Mouse (Mus musculus) hindbrain, embryonic 15.5 days (tissue): ENCODE data around the gene Irs1. TPM values are rescaled to one million over a fixed set of nuclear protein-coding genes. Genes with fewer than 3 reads are reported as not detected.

Source experiments
- ATAC-seq: fragments of 200-750 bp; cut with Nextera tagmentation; 2 replicates; pipeline ENCODE4 v1.8.0; 2017; ENCODE audit warnings: low read depth, moderate number of reproducible peaks, moderate TSS enrichment; ENCODE audit not compliant: low FRiP score
- H3K27ac ChIP-seq: fragments of 300-500 bp; sonication (generic); replicated peaks from 2 replicates; pipeline ENCODE4 v1.5.1; 2015; ENCODE audit warnings: mild to moderate bottlenecking, inconsistent platforms
- H3K27me3 ChIP-seq: fragments of 300-500 bp; sonication (generic); 2 replicates; pipeline ENCODE4 v1.6.1; 2015; ENCODE audit warnings: control low read depth, inconsistent platforms
- H3K36me3 ChIP-seq: fragments of 300-500 bp; sonication (generic); 2 replicates; pipeline ENCODE4 v1.6.1; 2015; ENCODE audit warnings: control low read depth, inconsistent platforms
- H3K4me1 ChIP-seq: fragments of 300-500 bp; sonication (generic); replicated peaks from 2 replicates; pipeline ENCODE4 v1.6.1; 2015; ENCODE audit warnings: control low read depth, inconsistent platforms
- H3K4me2 ChIP-seq: fragments of 300-500 bp; sonication (generic); 2 replicates; pipeline ENCODE4 v1.6.1; 2015; ENCODE audit warnings: moderate library complexity, mild to moderate bottlenecking, inconsistent platforms
- H3K4me3 ChIP-seq: fragments of 300-500 bp; sonication (generic); 2 replicates; pipeline ENCODE4 v1.5.1; 2015; ENCODE audit warnings: mild to moderate bottlenecking, inconsistent platforms
- H3K9ac ChIP-seq: fragments of 300-500 bp; sonication (generic); 2 replicates; pipeline ENCODE4 v1.6.1; 2015; ENCODE audit warnings: inconsistent platforms
- H3K9me3 ChIP-seq: fragments of 300-500 bp; sonication (generic); 2 replicates; pipeline ENCODE4 v1.6.1; 2016; ENCODE audit warnings: control low read depth, inconsistent platforms
- WGBS: fragments of 180-500 bp; shearing (Covaris S2); methylation state at CpG from one replicate; pipeline ENCODE4 v1.1.7; 2015; 5-methylcytosine and 5-hydroxymethylcytosine counted together
- polyA plus RNA-seq: library from polyadenylated mRNA; unstranded; fragments of >200 nt; fragmentation: Nextera tagmentation; extraction: Ambion mirVana; gene quantifications from 2 replicates; pipeline ENCODE4 v1.2.1, GENCODE M21; 2015

Irs1 gene
- polyA plus RNA-seq, 1 experiment from 2014 or later: 9.0 TPM

DNA sequence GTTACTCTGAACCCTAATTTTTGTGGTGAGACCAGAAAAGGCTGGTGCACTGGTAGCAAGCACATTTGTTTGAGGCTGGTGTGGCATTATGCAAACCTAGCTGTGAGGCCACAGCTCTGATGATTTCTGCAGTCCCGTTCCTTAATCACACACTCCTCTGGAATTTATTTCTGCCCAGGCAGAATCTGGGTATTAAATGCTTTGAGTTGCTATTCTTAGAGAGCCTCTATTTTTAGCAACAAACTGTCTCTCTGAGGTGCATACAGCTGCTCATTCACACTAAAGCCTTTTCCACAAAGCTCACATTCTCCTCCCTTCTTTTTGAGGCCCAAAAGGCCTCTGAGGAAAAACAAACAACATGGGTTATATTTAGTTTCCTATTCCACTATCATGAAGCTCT, 91.3 kb downstream of the Irs1 start:
- H3K4me2 ChIP-seq: no peak overlapping the region
- WGBS: 38% methylated on average over 1 of the region's 1 CpGs
- ATAC-seq: no peak
- no peaks in the 10 kb centered on the region for H3K27me3 ChIP-seq
- H3K4me3 ChIP-seq: no peak overlapping the region
- no peaks in the 10 kb centered on the region for H3K9me3 ChIP-seq
- H3K9ac ChIP-seq: no peak overlapping the region
- H3K27ac ChIP-seq: no peak overlapping the region
- H3K36me3 ChIP-seq: no peaks in the 10 kb centered on the region
- 0 out of 2 replicates have a peak, but pooled peaks cover 6% of the 10 kb centered on the region for H3K4me1 ChIP-seq

DNA sequence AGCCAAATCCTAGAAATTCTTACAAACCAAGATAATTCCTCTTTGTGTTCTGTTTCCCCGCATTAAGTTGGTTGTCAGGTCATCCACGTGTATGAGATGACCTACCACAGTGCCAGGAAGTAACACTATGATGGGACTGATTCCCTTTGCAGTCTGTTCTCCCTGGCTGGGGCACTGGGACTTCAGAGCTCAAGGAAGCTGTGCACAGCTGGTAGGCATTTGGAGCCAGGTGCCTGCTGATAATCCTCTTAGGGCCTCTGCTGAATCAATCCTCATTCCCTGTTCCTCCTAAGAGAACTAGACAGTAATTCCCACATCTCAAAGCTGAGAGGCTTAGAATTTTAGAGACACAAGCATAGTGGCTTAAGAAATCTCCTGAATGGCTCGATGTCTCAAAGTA, 99.6 kb downstream of the Irs1 start:
- H3K9me3 ChIP-seq: no peaks in the 10 kb centered on the region
- no peak overlapping the region for H3K4me3 ChIP-seq
- H3K27me3 ChIP-seq: no peaks in the 10 kb centered on the region
- peaks cover 4% of the 10 kb centered on the region; the same call in 1 of the 2 replicates for H3K4me1 ChIP-seq
- no peaks in the 10 kb centered on the region for H3K36me3 ChIP-seq
- ATAC-seq: no peak
- H3K27ac ChIP-seq: no peak overlapping the region
- WGBS: 55% methylated on average over 3 of the region's 3 CpGs
- no peak overlapping the region for H3K4me2 ChIP-seq
- no peak overlapping the region for H3K9ac ChIP-seq

DNA sequence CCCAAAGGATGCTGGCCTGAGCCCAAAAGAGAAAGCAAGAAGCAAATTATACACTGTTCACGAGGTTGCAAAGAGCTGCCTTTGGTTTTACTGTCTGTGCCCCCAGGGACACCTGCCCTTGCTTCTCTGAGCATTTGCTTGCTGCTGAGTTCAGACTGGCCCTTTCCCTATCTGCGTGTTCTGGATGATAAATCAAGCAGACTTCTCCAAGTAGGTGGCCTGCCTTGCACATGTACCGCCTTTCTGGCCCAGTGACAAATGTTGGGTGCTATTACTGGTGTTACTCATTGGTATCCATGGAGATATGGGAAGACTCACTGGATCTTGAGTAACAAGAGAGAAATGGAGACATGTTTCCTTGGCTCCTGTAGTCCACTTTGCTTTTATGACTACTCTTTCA, 101.7 kb downstream of the Irs1 start:
- WGBS: 45% methylated on average over 3 of the region's 3 CpGs
- Histone ChIP-seq H3K9me3 (no peaks in the 10 kb centered on the region), H3K27me3 (no peaks in the 10 kb centered on the region), H3K4me3 (no peak overlapping the region), H3K4me1 (peaks cover 4% of the 10 kb centered on the region; the same call in 1 of the 2 replicates), H3K9ac (no peak overlapping the region), H3K27ac (no peak overlapping the region), H3K4me2 (no peak overlapping the region), H3K36me3 (no peaks in the 10 kb centered on the region)
- no peak for ATAC-seq

DNA sequence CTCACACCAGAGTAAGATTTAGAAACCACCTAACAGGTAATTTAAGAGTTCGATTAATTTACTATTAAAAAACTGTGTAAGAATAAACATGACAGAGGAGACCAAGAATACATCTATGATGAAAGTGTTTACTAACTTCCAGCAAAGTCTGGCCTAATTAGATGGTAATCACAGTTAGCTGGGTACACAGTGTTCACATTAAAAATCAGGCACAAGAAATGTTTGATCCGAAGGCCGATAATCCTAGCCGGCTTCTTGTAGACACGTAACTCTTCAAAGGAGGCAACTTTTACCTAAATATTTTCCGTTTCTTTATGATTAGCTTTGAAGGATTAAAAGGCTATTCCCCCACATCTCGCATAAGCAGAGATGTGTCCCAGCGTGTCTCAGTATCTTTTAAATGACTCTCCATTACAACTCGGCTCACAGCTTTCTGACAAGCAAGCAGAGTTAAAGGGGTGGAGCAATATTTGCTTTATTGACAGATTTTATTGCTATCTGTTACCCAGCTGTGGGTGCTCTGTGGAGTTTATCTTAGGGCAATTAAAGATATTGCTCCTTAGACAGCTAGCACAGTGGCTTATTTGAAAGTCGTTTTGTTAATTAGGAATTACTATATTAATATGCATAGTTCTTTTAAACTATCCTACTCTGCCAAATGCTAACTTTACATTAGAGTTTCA, 102.5 kb downstream of the Irs1 start:
- Histone ChIP-seq H3K4me3 (no peak overlapping the region), H3K27me3 (no peaks in the 10 kb centered on the region), H3K9ac (no peak overlapping the region), H3K27ac (no peak overlapping the region), H3K4me2 (no peak overlapping the region), H3K9me3 (no peaks in the 10 kb centered on the region), H3K4me1 (peaks cover 4% of the 10 kb centered on the region; the same call in 1 of the 2 replicates), H3K36me3 (no peaks in the 10 kb centered on the region)
- WGBS: 83% methylated on average over 10 of the region's 10 CpGs
- ATAC-seq: no peak

DNA sequence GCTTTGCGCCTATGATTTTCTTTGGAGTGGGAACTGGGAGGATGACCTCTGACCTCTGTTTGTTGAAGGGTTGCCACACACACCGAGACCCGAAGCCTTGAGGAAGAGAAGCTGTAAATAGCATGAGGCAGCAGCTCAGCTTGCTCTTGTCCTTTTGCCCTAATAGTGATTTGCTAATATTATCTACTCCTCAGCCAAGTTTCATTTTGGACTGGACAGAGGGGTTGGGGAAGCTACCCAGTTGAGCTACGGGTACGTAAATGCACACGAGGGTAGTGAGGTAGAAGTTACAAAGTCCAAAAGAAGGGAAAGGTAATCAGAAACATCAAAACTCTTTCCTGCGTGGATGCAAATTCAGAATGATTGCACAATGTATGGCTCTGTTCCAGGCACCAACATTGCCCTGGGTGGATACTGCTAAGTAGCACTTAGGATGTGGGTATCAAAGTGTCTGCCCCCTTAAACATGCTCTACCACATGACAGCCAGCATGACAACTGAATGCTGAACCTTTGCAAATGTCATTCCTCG, 107.2 kb downstream of the Irs1 start:
- Histone ChIP-seq H3K9me3 (no peaks in the 10 kb centered on the region), H3K4me3 (no peak overlapping the region), H3K27ac (no peak overlapping the region), H3K4me2 (no peak overlapping the region), H3K4me1 (no peaks in the 10 kb centered on the region), H3K27me3 (no peaks in the 10 kb centered on the region), H3K9ac (no peak overlapping the region), H3K36me3 (no peaks in the 10 kb centered on the region)
- ATAC-seq: no peak
- WGBS: 74% methylated on average over 8 of the region's 8 CpGs

Other genes starting within 250 kb of the Irs1 start
- gene Gm9747, start 58.3 kb downstream of the Irs1 start, polyA plus RNA-seq: 28.3 and 28.8 TPM in 2 replicates
- gene Rhbdd1, start 25.0 kb upstream of the Irs1 start, polyA plus RNA-seq: 4.0 and 4.1 TPM in 2 replicates